8 mouse cellular contexts compared by ENCODE assay signal in genomic region chr2:135659391-135660180, GRCm38 (mm10). TPM values are rescaled to one million over a fixed set of nuclear protein-coding genes. Genes with fewer than 3 reads are reported as not detected.
DNase-seq lines count a peak whose midpoint lies in the region; ATAC-seq and TF ChIP-seq lines count a peak whose summit lies in the region.

No protein-coding gene starts in this region.

- H3K4me1 ChIP-seq in brown adipose tissue, adult 24 weeks (ENCODE audit: control insufficient read depth, insufficient read depth, insufficient read length, low read length): peaks cover 8% of the 10 kb centered on the region; the same call in 1 of the 2 replicates
- H3K4me1 ChIP-seq in forebrain, embryonic 12.5 days: peaks cover 9% of the 10 kb centered on the region
- H3K4me1 ChIP-seq in heart, embryonic 16.5 days (ENCODE audit: control insufficient read depth, insufficient read depth, low read length): 0 out of 2 replicates have a peak, but pooled peaks cover 3% of the 10 kb centered on the region
- no peaks in the 10 kb centered on the region for H3K4me1 ChIP-seq in liver, postnatal 0 days (ENCODE audit: insufficient read depth)
- 0 out of 2 replicates have a peak, but pooled peaks cover 3% of the 10 kb centered on the region for H3K4me1 ChIP-seq in neural tube, embryonic 14.5 days (ENCODE audit: control insufficient read depth, insufficient read depth, low read length)

- H3K9ac ChIP-seq in forebrain, embryonic 12.5 days: peak overlapping the region; percentile 94
- H3K9ac ChIP-seq in heart, embryonic 16.5 days (ENCODE audit: low read length): peak overlapping the region; percentile 97
- peak overlapping the region; percentile 80 for H3K9ac ChIP-seq in liver, postnatal 0 days (replicated peaks)
- peak overlapping the region; percentile 89 for H3K9ac ChIP-seq in neural tube, embryonic 14.5 days (replicated peaks; ENCODE audit: low read depth, low read length)

- no peak for TF ChIP-seq CTCF in liver, postnatal 0 days (IDR thresholded peaks at IDR 0.05; ENCODE audit: low read depth)

- DNase-seq in kidney, postnatal 14 days: peak; percentile 78
- DNase-seq in liver, postnatal 0 days: peak; percentile 66
- DNase-seq in thymus, adult 18-20 months: peak; percentile 45 to 53

- H3K4me3 ChIP-seq in brown adipose tissue, adult 24 weeks (ENCODE audit: insufficient read depth, low read depth, low read length): peak overlapping the region; percentile 74
- H3K4me3 ChIP-seq in forebrain, embryonic 12.5 days (replicated peaks): peak overlapping the region; percentile 78
- H3K4me3 ChIP-seq in heart, embryonic 16.5 days (ENCODE audit: low read length): peak overlapping the region; percentile 87
- peak overlapping the region; percentile 77 for H3K4me3 ChIP-seq in liver, postnatal 0 days (ENCODE audit: low read depth, low read length)
- peak overlapping the region; percentile 75 for H3K4me3 ChIP-seq in neural tube, embryonic 14.5 days (ENCODE audit: low read depth, low read length)

- no peaks in the 10 kb centered on the region for H3K27me3 ChIP-seq in forebrain, embryonic 12.5 days
- H3K27me3 ChIP-seq in heart, embryonic 16.5 days (ENCODE audit: control insufficient read depth, insufficient read depth, low read length): no peaks in the 10 kb centered on the region
- H3K27me3 ChIP-seq in liver, postnatal 0 days (ENCODE audit: insufficient read depth, low read length): no peaks in the 10 kb centered on the region
- H3K27me3 ChIP-seq in neural tube, embryonic 14.5 days (ENCODE audit: control insufficient read depth, insufficient read depth, low read length): no peaks in the 10 kb centered on the region

- ATAC-seq in CD4-positive, CD25-positive, alpha-beta regulatory T cell, adult 4 months: peak; percentile 56
- peak; percentile 45 for ATAC-seq in forebrain, embryonic 12.5 days (ENCODE audit: low FRiP score)
- peak; percentile 80 for ATAC-seq in heart, embryonic 16.5 days (replicated peaks; ENCODE audit: extremely low read depth, insufficient read depth, low FRiP score)
- peak; percentile 67 for ATAC-seq in liver, postnatal 0 days
- ATAC-seq in neural tube, embryonic 14.5 days (ENCODE audit: low read depth): peak; percentile 77

- no peak for TF ChIP-seq EP300 in liver, postnatal 0 days (IDR thresholded peaks at IDR 0.05; ENCODE audit: low read depth)

- under 1% methylated on average over 31 of the region's 97 CpGs for WGBS in forebrain, embryonic 12.5 days
- WGBS in heart, embryonic 16.5 days: under 1% methylated on average over 50 of the region's 97 CpGs
- under 1% methylated on average over 25 of the region's 97 CpGs for WGBS in liver, postnatal 0 days (ENCODE audit: insufficient replicate concordance)
- under 1% methylated on average over 60 of the region's 97 CpGs for WGBS in neural tube, embryonic 14.5 days

- H3K9me3 ChIP-seq in forebrain, embryonic 12.5 days: no peaks in the 10 kb centered on the region
- H3K9me3 ChIP-seq in heart, embryonic 16.5 days (replicated peaks; ENCODE audit: control insufficient read depth, low read length): no peaks in the 10 kb centered on the region
- H3K9me3 ChIP-seq in liver, postnatal 0 days (ENCODE audit: low read length): no peaks in the 10 kb centered on the region
- H3K9me3 ChIP-seq in neural tube, embryonic 14.5 days (ENCODE audit: control insufficient read depth, low read length): no peaks in the 10 kb centered on the region

- no peaks in the 10 kb centered on the region for H3K36me3 ChIP-seq in forebrain, embryonic 12.5 days (replicated peaks)
- no peaks in the 10 kb centered on the region for H3K36me3 ChIP-seq in heart, embryonic 16.5 days (ENCODE audit: control insufficient read depth, insufficient read depth)
- H3K36me3 ChIP-seq in liver, postnatal 0 days (replicated peaks; ENCODE audit: insufficient read depth, low read length): no peaks in the 10 kb centered on the region
- H3K36me3 ChIP-seq in neural tube, embryonic 14.5 days (ENCODE audit: control insufficient read depth, insufficient read depth, low read length): no peaks in the 10 kb centered on the region

- H3K4me2 ChIP-seq in forebrain, embryonic 12.5 days: peak overlapping the region; percentile 64
- peak overlapping the region; percentile 65 for H3K4me2 ChIP-seq in heart, embryonic 16.5 days (ENCODE audit: low read depth, low read length)
- peak overlapping the region; percentile 76 for H3K4me2 ChIP-seq in liver, postnatal 0 days (ENCODE audit: low read depth, low read length)
- peak overlapping the region; percentile 68 for H3K4me2 ChIP-seq in neural tube, embryonic 14.5 days (ENCODE audit: low read depth, low read length)

- H3K27ac ChIP-seq in brown adipose tissue, adult 24 weeks (replicated peaks; ENCODE audit: low read depth, low read length): peak overlapping the region; percentile 97
- H3K27ac ChIP-seq in forebrain, embryonic 12.5 days: peak overlapping the region; percentile 98
- H3K27ac ChIP-seq in heart, embryonic 16.5 days (ENCODE audit: low read length): peak overlapping the region; percentile 96
- peak overlapping the region; percentile 94 for H3K27ac ChIP-seq in liver, postnatal 0 days (ENCODE audit: low read depth)
- peak overlapping the region; percentile 95 for H3K27ac ChIP-seq in neural tube, embryonic 14.5 days (ENCODE audit: low read depth, low read length)

RNA-seq across cellular contexts. Expression of gene Plcb4, which starts 0.8 kb away (rescaled TPM):
- 10 to 100 TPM; 13.8 to 16.2 TPM for polyA plus RNA-seq in CD4-positive, CD25-positive, alpha-beta regulatory T cell, adult 4 months (2017; shearing (Covaris generic))
- polyA plus RNA-seq in brown adipose tissue, adult 24 weeks (2012; ENCODE audit: insufficient read depth, insufficient read length, missing spikeins): 37.9 and 41.3 TPM in 2 replicates
- 21.2 and 23.5 TPM in 2 replicates for polyA plus RNA-seq in forebrain, embryonic 12.5 days (2016; fragmentation: Nextera tagmentation; extraction: Ambion mirVana)
- polyA plus RNA-seq in heart, embryonic 16.5 days (2015; fragmentation: Nextera tagmentation; extraction: Ambion mirVana): 31.9 and 40.2 TPM in 2 replicates
- polyA plus RNA-seq in liver, postnatal 0 days (2015; fragmentation: Nextera tagmentation; extraction: Ambion mirVana): 2.3 and 2.8 TPM in 2 replicates
- polyA plus RNA-seq in neural tube, embryonic 14.5 days (2014; fragmentation: Nextera tagmentation; extraction: Ambion mirVana): 51.0 and 51.5 TPM in 2 replicates

Comparison
In these comparisons a context has a peak if more than half of its experiments do, and no peak if none do; other contexts are left out.
1. Peak in every context shown above with its lines: DNase-seq, ATAC-seq, H3K4me3 ChIP-seq and H3K27ac ChIP-seq.